Mouse (Mus musculus): ENCODE results near the gene Zfp704.

Zfp704 gene

GRCm38 (mm10) chr3:9461660-9462059 is 148.2 kb downstream of the Zfp704 start:
- DNase-seq (ENCODE audit: low read depth, low spot score) = no peak

- no peak for DNase-seq (ENCODE audit: low read depth, low spot score)
These were observed 149.6 kb downstream of the Zfp704 start for GRCm38 (mm10) chr3:9460284-9460683.

- no peak for DNase-seq (ENCODE audit: low read depth, low spot score)
These were observed 153.4 kb downstream of the Zfp704 start for GRCm38 (mm10) chr3:9456380-9456890.

- DNase-seq (ENCODE audit: low read depth, low spot score) = no peak
These were observed 154.5 kb downstream of the Zfp704 start for GRCm38 (mm10) chr3:9455351-9455750.

GRCm38 (mm10) chr3:9454556-9455330 is 155.1 kb downstream of the Zfp704 start:
- DNase-seq (ENCODE audit: low read depth, low spot score) = no peak

GRCm38 (mm10) chr3:9450521-9450920 is 159.4 kb downstream of the Zfp704 start:
- no peak for DNase-seq (ENCODE audit: low read depth, low spot score)

- DNase-seq (ENCODE audit: low read depth, low spot score) = no peak
These were observed 160.5 kb downstream of the Zfp704 start for GRCm38 (mm10) chr3:9449261-9450007.

GRCm38 (mm10) chr3:9448541-9448940 is 161.3 kb downstream of the Zfp704 start:
- DNase-seq (ENCODE audit: low read depth, low spot score) = no peak

GRCm38 (mm10) chr3:9444558-9444957 is 165.3 kb downstream of the Zfp704 start:
- no peak for DNase-seq (ENCODE audit: low read depth, low spot score)

GRCm38 (mm10) chr3:9443981-9444380 is 165.9 kb downstream of the Zfp704 start:
- DNase-seq (ENCODE audit: low read depth, low spot score) = no peak

- DNase-seq (ENCODE audit: low read depth, low spot score) = no peak
These were observed 166.4 kb downstream of the Zfp704 start for GRCm38 (mm10) chr3:9443476-9443875.

GRCm38 (mm10) chr3:9441566-9442540 is 168.0 kb downstream of the Zfp704 start:
- no peak for DNase-seq (ENCODE audit: low read depth, low spot score)

- no peak for DNase-seq (ENCODE audit: low read depth, low spot score)
These were observed 169.4 kb downstream of the Zfp704 start for GRCm38 (mm10) chr3:9440466-9440865.

GRCm38 (mm10) chr3:9439619-9440286 is 170.1 kb downstream of the Zfp704 start:
- no peak for DNase-seq (ENCODE audit: low read depth, low spot score)

GRCm38 (mm10) chr3:9436256-9436655 is 173.6 kb downstream of the Zfp704 start:
- DNase-seq (ENCODE audit: low read depth, low spot score) = no peak

GRCm38 (mm10) chr3:9434394-9435175 is 175.3 kb downstream of the Zfp704 start:
- DNase-seq (ENCODE audit: low read depth, low spot score) = no peak

GRCm38 (mm10) chr3:9432796-9433526 is 176.9 kb downstream of the Zfp704 start:
- no peak for DNase-seq (ENCODE audit: low read depth, low spot score)

GRCm38 (mm10) chr3:9432226-9432625 is 177.7 kb downstream of the Zfp704 start:
- DNase-seq (ENCODE audit: low read depth, low spot score) = no peak

GRCm38 (mm10) chr3:9429946-9430345 is 179.9 kb downstream of the Zfp704 start:
- no peak for DNase-seq (ENCODE audit: low read depth, low spot score)
